Comparison of ENCODE assay signal across 8 mouse cellular contexts in the genomic region with DNA sequence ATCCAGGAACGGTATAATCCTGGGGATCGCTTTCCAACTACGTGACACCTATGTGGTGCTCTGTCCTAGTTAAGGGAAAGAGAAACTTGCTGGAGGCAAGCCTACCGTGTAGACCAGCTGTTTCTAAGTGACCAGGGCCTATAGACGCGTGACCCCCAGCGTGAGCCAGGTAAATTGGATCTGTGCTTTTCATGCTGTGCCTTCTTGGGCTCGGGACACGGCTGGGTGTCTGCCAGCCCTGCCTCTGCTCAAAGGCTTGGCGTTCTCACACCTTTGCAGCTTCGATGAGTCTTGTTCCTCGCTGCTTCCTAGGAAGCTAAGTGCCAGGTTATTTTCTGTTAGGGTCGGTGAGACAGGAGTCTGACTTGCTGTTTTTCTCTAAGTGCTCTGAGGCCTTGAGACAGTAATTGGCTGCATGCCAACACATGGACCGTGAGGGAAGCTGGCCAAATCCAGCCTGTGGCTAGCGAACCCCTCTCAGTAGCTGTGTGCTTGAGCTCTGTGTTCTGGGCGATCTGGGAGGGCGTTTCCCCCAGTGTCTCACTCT.
DNase-seq lines count a peak whose midpoint lies in the region; ATAC-seq and TF ChIP-seq lines count a peak whose summit lies in the region.

No protein-coding gene starts in this region.

- no peaks in the 10 kb centered on the region for H3K9me3 ChIP-seq in heart, embryonic 12.5 days (replicated peaks)
- H3K9me3 ChIP-seq in forebrain, embryonic 12.5 days = no peaks in the 10 kb centered on the region
- H3K9me3 ChIP-seq in intestine, embryonic 15.5 days = no peaks in the 10 kb centered on the region
- no peaks in the 10 kb centered on the region for H3K9me3 ChIP-seq in lung, embryonic 14.5 days (ENCODE audit: low read depth, low read length)

- H3K27ac ChIP-seq in heart, embryonic 12.5 days (ENCODE audit: poor library complexity, severe bottlenecking) = no peak overlapping the region
- peak overlapping the region; percentile 51 for H3K27ac ChIP-seq in forebrain, embryonic 12.5 days
- 0 out of 2 replicates have a peak overlapping the region, but pooled peaks have one; percentile 27 for H3K27ac ChIP-seq in intestine, embryonic 15.5 days
- peak overlapping the region; percentile 30; the same call in 1 of the 2 replicates for H3K27ac ChIP-seq in lung, embryonic 14.5 days (ENCODE audit: low read depth)

- 52% methylated on average over 17 of the region's 17 CpGs for WGBS in heart, embryonic 12.5 days
- WGBS in forebrain, embryonic 12.5 days = 70% methylated on average over 17 of the region's 17 CpGs
- WGBS in intestine, embryonic 15.5 days = 60% methylated on average over 17 of the region's 17 CpGs
- 43% methylated on average over 17 of the region's 17 CpGs for WGBS in lung, embryonic 14.5 days

- no peak overlapping the region for H3K4me3 ChIP-seq in heart, embryonic 12.5 days
- H3K4me3 ChIP-seq in forebrain, embryonic 12.5 days (replicated peaks) = no peak overlapping the region
- H3K4me3 ChIP-seq in intestine, embryonic 15.5 days (replicated peaks) = no peak overlapping the region
- no peak overlapping the region for H3K4me3 ChIP-seq in lung, embryonic 14.5 days (ENCODE audit: low read depth, low read length)

- H3K9ac ChIP-seq in heart, embryonic 12.5 days = 0 out of 2 replicates have a peak overlapping the region, but pooled peaks have one; percentile 11
- no peak overlapping the region for H3K9ac ChIP-seq in forebrain, embryonic 12.5 days
- H3K9ac ChIP-seq in intestine, embryonic 15.5 days = no peak overlapping the region
- no peak overlapping the region; the same call in 1 of the 2 replicates for H3K9ac ChIP-seq in lung, embryonic 14.5 days

- no peak for DNase-seq in heart, adult 11 months
- peak; percentile 79 for DNase-seq in adrenal gland, postnatal 10 days
- peak; percentile 91 for DNase-seq in lung, embryonic 14.5 days
- peak; percentile 42 for DNase-seq in right cerebral cortex, postnatal 14 days

- H3K27me3 ChIP-seq in heart, embryonic 12.5 days (replicated peaks) = no peaks in the 10 kb centered on the region
- H3K27me3 ChIP-seq in forebrain, embryonic 12.5 days = no peaks in the 10 kb centered on the region
- H3K27me3 ChIP-seq in intestine, embryonic 15.5 days (replicated peaks) = no peaks in the 10 kb centered on the region
- no peaks in the 10 kb centered on the region for H3K27me3 ChIP-seq in lung, embryonic 14.5 days (ENCODE audit: insufficient read depth, low read length)

- TF ChIP-seq CTCF in lung, embryonic 14.5 days (IDR thresholded peaks at IDR 0.05; ENCODE audit: low read depth) = no peak

- peak; percentile 48; the same call in 1 of the 2 replicates for ATAC-seq in heart, embryonic 12.5 days (ENCODE audit: insufficient number of reproducible peaks, low FRiP score)
- ATAC-seq in forebrain, embryonic 12.5 days (ENCODE audit: low FRiP score) = peak; percentile 57; the same call in 1 of the 2 replicates
- ATAC-seq in intestine, embryonic 15.5 days = peak; percentile 28; the same call in 1 of the 2 replicates
- peak; percentile 65 for ATAC-seq in lung, embryonic 14.5 days (ENCODE audit: insufficient read depth)
- no peak for ATAC-seq in inflammation-experienced regulatory T-cells, adult 6 months

- no peaks in the 10 kb centered on the region for H3K36me3 ChIP-seq in heart, embryonic 12.5 days
- H3K36me3 ChIP-seq in forebrain, embryonic 12.5 days (replicated peaks) = no peaks in the 10 kb centered on the region
- no peaks in the 10 kb centered on the region for H3K36me3 ChIP-seq in intestine, embryonic 15.5 days
- H3K36me3 ChIP-seq in lung, embryonic 14.5 days (ENCODE audit: insufficient read depth) = no peaks in the 10 kb centered on the region

- peak overlapping the region; percentile 20 for H3K4me2 ChIP-seq in heart, embryonic 12.5 days
- H3K4me2 ChIP-seq in forebrain, embryonic 12.5 days = no peak overlapping the region
- no peak overlapping the region for H3K4me2 ChIP-seq in intestine, embryonic 15.5 days (replicated peaks)
- peak overlapping the region; percentile 12; the same call in 1 of the 2 replicates for H3K4me2 ChIP-seq in lung, embryonic 14.5 days

- H3K4me1 ChIP-seq in heart, embryonic 12.5 days (replicated peaks) = peaks cover 17% of the 10 kb centered on the region
- H3K4me1 ChIP-seq in forebrain, embryonic 12.5 days = peaks cover 13% of the 10 kb centered on the region
- peaks cover 16% of the 10 kb centered on the region for H3K4me1 ChIP-seq in intestine, embryonic 15.5 days (replicated peaks)
- peaks cover 14% of the 10 kb centered on the region for H3K4me1 ChIP-seq in lung, embryonic 14.5 days (ENCODE audit: insufficient read depth)

Comparison
In these comparisons a context has a peak if more than half of its experiments do, and no peak if none do; other contexts are left out.
1. H3K4me2 ChIP-seq: peak in heart, embryonic 12.5 days (single experiment) and lung, embryonic 14.5 days (single experiment); none in forebrain, embryonic 12.5 days (single experiment) and intestine, embryonic 15.5 days (single experiment).